13 mouse cellular contexts compared by ENCODE assay signal in the genomic region with DNA sequence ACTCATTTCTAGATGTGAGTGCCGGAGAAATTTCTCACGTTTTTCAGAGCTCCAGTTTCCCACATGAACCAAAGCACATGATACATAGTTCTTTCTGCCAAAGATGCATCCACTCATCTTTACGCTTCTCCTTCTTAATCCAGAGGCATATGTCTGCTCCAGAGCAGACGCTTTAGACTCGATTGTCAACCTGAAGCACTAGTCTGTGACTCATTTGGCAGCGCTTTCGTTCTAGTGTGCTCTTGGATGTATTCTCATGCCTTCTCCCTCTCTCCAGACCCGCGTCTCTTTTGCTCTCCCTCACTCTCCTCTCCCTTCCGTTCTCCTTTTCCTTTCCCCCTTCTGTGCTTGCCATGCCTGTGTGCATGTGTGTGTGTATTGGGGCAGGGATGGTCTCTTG.
"Had no signal": no experiment of that assay in that cellular context is flagged by ENCODE, and none has a peak within 500 bp of the region (broad histone marks: within the 10 kb centered on the region; RNA-seq: fewer than 3 reads in every experiment).

No protein-coding gene starts in this region.

- H3K27me3 ChIP-seq: limb, embryonic 13.5 days; midbrain, embryonic 12.5 days had no signal

- ATAC-seq: midbrain, embryonic 16.5 days had no signal

- H3K9ac ChIP-seq: limb, embryonic 13.5 days; liver, embryonic 14.5 days; midbrain, embryonic 12.5 days had no signal

- H3K36me3 ChIP-seq: limb, embryonic 13.5 days; midbrain, embryonic 12.5 days had no signal

- H3K9me3 ChIP-seq: limb, embryonic 13.5 days; midbrain, embryonic 12.5 days had no signal

- H3K4me1 ChIP-seq: midbrain, embryonic 12.5 days had no signal

- DNase-seq: kidney, adult 9 months; kidney, postnatal 36 days; left cerebral cortex, postnatal 4 days; lung, adult 18-20 months; right cerebral cortex, postnatal 4 days; spleen, adult 18-20 months; thymus, adult 18-20 months; thymus, postnatal 14 days had no signal

- H3K4me3 ChIP-seq: limb, embryonic 13.5 days; midbrain, embryonic 12.5 days had no signal

- H3K4me2 ChIP-seq: limb, embryonic 13.5 days; midbrain, embryonic 12.5 days had no signal

- H3K27ac ChIP-seq: kidney, postnatal 0 days; limb, embryonic 13.5 days; liver, embryonic 14.5 days; midbrain, embryonic 12.5 days had no signal
